Mouse (Mus musculus) CH12.LX (cell line): ENCODE results near the gene Pde4dip. TPM values are rescaled to one million over a fixed set of nuclear protein-coding genes. Genes with fewer than 3 reads are reported as not detected.
A peak's percentile ranks its signal among the peaks of the same experiment; 100 is the strongest.

Experiments used
- DNase-seq: peaks from one replicate; pipeline ENCODE4 v3.0.0-alpha.2; 2013; ENCODE audit errors: extremely low read depth
- H3K27ac ChIP-seq: 2 replicates; pipeline ENCODE4 v1.5.1; 2012; ENCODE audit warnings: low read depth, mild to moderate bottlenecking, control low read depth, moderate library complexity; ENCODE audit not compliant: insufficient read depth
- H3K27me3 ChIP-seq: replicated peaks from 2 replicates; pipeline ENCODE3; 2012; ENCODE audit warnings: inconsistent platforms
- H3K36me3 ChIP-seq, 2 experiments: replicated peaks in 1 of 2; 2 replicates each; pipeline versions ENCODE3 to v1.6.1; 2012; ENCODE audit warnings: inconsistent platforms in 1 of 2, low read length in 1 of 2, mild to moderate bottlenecking in 1 of 2, mixed read lengths in 1 of 2, moderate library complexity in 1 of 2; ENCODE audit not compliant: control insufficient read depth in 1 of 2, insufficient read depth in 1 of 2
- H3K4me1 ChIP-seq, 2 experiments: 2 replicates each; pipeline ENCODE4 v1.6.1; 2012; ENCODE audit warnings: inconsistent platforms in 1 of 2, moderate library complexity in 1 of 2; ENCODE audit not compliant: insufficient read depth in 2 of 2, control insufficient read depth in 1 of 2
- H3K4me2 ChIP-seq: 2 replicates; pipeline ENCODE4 v1.6.1; 2012; ENCODE audit warnings: low read depth, mild to moderate bottlenecking, control low read depth; ENCODE audit not compliant: poor library complexity, insufficient read depth, severe bottlenecking
- H3K4me3 ChIP-seq, 3 experiments: fragments of 150-350 bp in 1 of 3; sonication (generic) in 1 of 3; replicated peaks in 1 of 3; 2 replicates each; pipeline versions ENCODE3 to v1.5.1; 2011 to 2012; ENCODE audit warnings: low read depth in 2 of 3, low read length in 2 of 3, mild to moderate bottlenecking in 2 of 3, moderate library complexity in 2 of 3, control low read depth in 1 of 3, improper control_type of control experiment in 1 of 3, inconsistent platforms in 1 of 3, mixed read lengths in 1 of 3; ENCODE audit not compliant: poor library complexity in 1 of 3
- H3K79me2 ChIP-seq: replicated peaks from 2 replicates; pipeline ENCODE4 v1.6.1; 2012; ENCODE audit warnings: mild to moderate bottlenecking, moderate library complexity; ENCODE audit not compliant: control insufficient read depth, poor library complexity, insufficient read depth, severe bottlenecking; ENCODE audit errors: extremely low read depth
- H3K9ac ChIP-seq: 2 replicates; pipeline ENCODE4 v1.6.1; 2012; ENCODE audit warnings: low read depth, mild to moderate bottlenecking, control low read depth, moderate library complexity; ENCODE audit not compliant: insufficient read depth
- H3K9me3 ChIP-seq: replicated peaks from 2 replicates; pipeline ENCODE3; 2012; ENCODE audit warnings: low read length, inconsistent platforms, mixed read lengths
- BHLHE40 ChIP-seq: IDR thresholded peaks from 2 replicates; pipeline ENCODE4 v1.6.1; 2011; ENCODE audit warnings: mild to moderate bottlenecking, low read depth, low read length, improper control_type of control experiment
- ETS1 ChIP-seq: conservative IDR thresholded peaks from 2 replicates; pipeline ENCODE4 v1.6.1; 2012; ENCODE audit warnings: low read depth, mild to moderate bottlenecking, inconsistent platforms, low read length, improper control_type of control experiment, moderate library complexity
- GABPA ChIP-seq: IDR thresholded peaks from 2 replicates; pipeline ENCODE4 v1.6.1; 2012; ENCODE audit warnings: low read depth, low read length, improper control_type of control experiment, inconsistent platforms; ENCODE audit not compliant: insufficient replicate concordance
- HCFC1 ChIP-seq: IDR thresholded peaks from 2 replicates; pipeline ENCODE4 v1.6.1; 2012; ENCODE audit warnings: low read depth, mild to moderate bottlenecking, inconsistent platforms, low read length, improper control_type of control experiment
- JUN ChIP-seq: IDR thresholded peaks from 2 replicates; pipeline ENCODE4 v1.6.1; 2011; ENCODE audit warnings: low read depth, mild to moderate bottlenecking, low read length, improper control_type of control experiment, moderate library complexity; ENCODE audit not compliant: insufficient read depth
- MAFK ChIP-seq: IDR thresholded peaks from 2 replicates; pipeline ENCODE4 v1.6.1; 2011; ENCODE audit warnings: low read length, improper control_type of control experiment; ENCODE audit not compliant: insufficient replicate concordance
- MAZ ChIP-seq: IDR thresholded peaks from 2 replicates; pipeline ENCODE4 v1.6.1; 2012; ENCODE audit warnings: low read depth, mild to moderate bottlenecking, inconsistent platforms, low read length, improper control_type of control experiment, moderate library complexity
- MXI1 ChIP-seq: IDR thresholded peaks from 2 replicates; pipeline ENCODE4 v1.6.1; 2011; ENCODE audit warnings: mild to moderate bottlenecking, low read depth, low read length, improper control_type of control experiment
- MYC ChIP-seq: IDR thresholded peaks from 2 replicates; pipeline ENCODE4 v1.6.1; 2011; ENCODE audit warnings: low read depth, mild to moderate bottlenecking, improper control_type of control experiment, low read length
- NELFE ChIP-seq: IDR thresholded peaks from 2 replicates; pipeline ENCODE4 v1.6.1; 2011; ENCODE audit warnings: low read depth, low read length, improper control_type of control experiment
- POLR2AphosphoS2 ChIP-seq: IDR thresholded peaks from 2 replicates; pipeline ENCODE4 v1.6.1; 2011; ENCODE audit warnings: low read depth, low read length, improper control_type of control experiment
- SMC3 ChIP-seq: IDR thresholded peaks from 2 replicates; pipeline ENCODE4 v1.6.1; 2011; ENCODE audit warnings: low read depth, low read length, improper control_type of control experiment
- TBP ChIP-seq: conservative IDR thresholded peaks from 2 replicates; pipeline ENCODE4 v1.6.1; 2011; ENCODE audit warnings: low read depth, low read length, improper control_type of control experiment
- TCF12 ChIP-seq: IDR thresholded peaks from 2 replicates; pipeline ENCODE4 v1.6.1; 2014; ENCODE audit warnings: low read depth, mild to moderate bottlenecking, inconsistent platforms, low read length, improper control_type of control experiment
- UBTF ChIP-seq: IDR thresholded peaks from 2 replicates; pipeline ENCODE4 v1.6.1; 2012; ENCODE audit warnings: low read depth, mild to moderate bottlenecking, inconsistent platforms, low read length, improper control_type of control experiment, moderate library complexity
- USF1 ChIP-seq: IDR thresholded peaks from 2 replicates; pipeline ENCODE4 v1.6.1; 2014; ENCODE audit warnings: low read depth, mild to moderate bottlenecking, inconsistent platforms, low read length, improper control_type of control experiment
- ZNF384 ChIP-seq: IDR thresholded peaks from 2 replicates; pipeline ENCODE4 v1.6.1; 2012; ENCODE audit warnings: low read depth, low read length, improper control_type of control experiment, inconsistent platforms
- dilution Hi-C: fragments of 300-500 bp; cut with MboI; formaldehyde crosslinking; loops from 2 replicates; pipeline ENCODE4 v1.14.3; 2020; ENCODE audit warnings: low sequenced_read_pairs; ENCODE audit not compliant: extremely low pct_unique_long_range_greater_than_20kb, extremely low pct_ligation_motif_present
- in situ Hi-C: fragments of 300-500 bp; cut with MboI; formaldehyde crosslinking; loops from 3 replicates; pipeline ENCODE4 v1.14.3; 2019; ENCODE audit warnings: low sequenced_read_pairs, low pct_ligation_motif_present, low pct_unique_long_range_greater_than_20kb, mixed read lengths
- polyA plus RNA-seq: library from polyadenylated mRNA; unstranded; fragments of >175 nt; gene quantifications from 2 replicates; pipeline ENCODE4 v1.2.1, GENCODE M21; 2012; ENCODE audit warnings: low read depth; ENCODE audit not compliant: insufficient read length
- total RNA-seq, 2 experiments: library from RNA; depleted of rRNA; stranded (reverse); fragments of 300-350 nt in 1 of 2; fragments of >200 nt in 1 of 2; gene quantifications; 2 replicates each; pipeline ENCODE4 v1.2.3; 2012 to 2014

Gene Pde4dip
- total RNA-seq (2012; rRNA removed) (12.0 and 15.2 TPM in 2 replicates), total RNA-seq (2014; rRNA removed) (19.5 and 21.7 TPM in 2 replicates), polyA plus RNA-seq (12.2 and 12.4 TPM in 2 replicates)

DNA sequence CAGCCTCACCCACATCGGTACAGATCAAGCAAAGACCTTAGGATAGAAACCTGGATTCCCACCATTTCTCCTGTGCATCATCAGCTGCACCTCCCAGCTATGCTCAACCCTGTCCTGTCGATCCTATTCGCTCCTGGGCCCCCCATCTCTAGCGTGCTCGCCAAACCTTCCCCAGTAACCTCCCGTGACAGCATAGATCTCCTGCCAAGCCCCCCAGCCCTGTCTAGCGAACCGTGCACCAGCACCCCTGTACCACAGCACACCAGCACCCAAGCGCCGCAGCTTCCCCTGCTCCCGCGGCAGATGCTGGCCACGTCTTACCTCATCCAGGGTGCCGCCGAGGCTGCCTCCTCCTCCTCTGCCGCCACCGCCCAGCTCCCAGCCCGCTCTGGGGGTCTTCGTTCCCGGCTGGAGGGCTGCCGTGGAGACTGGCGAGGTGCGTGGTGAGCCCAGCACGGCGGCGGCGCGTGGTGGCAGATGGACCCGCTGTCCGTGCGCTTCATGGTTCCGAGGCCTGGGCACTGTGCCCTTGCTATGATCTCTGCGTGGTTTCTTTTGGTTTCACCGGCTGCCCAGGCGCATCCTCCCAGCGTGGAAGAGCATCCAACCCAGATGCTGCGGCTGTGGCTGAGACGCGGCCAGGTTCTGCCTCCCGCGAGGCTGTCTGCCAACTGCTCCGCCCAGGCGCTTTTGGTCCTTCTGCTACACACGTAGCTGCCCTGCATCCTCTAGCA is at the start of gene Pde4dip:
Gene Pde4dip (minus strand): TSS at position 540 of the 734 bp plus-strand sequence.
- H3K79me2 ChIP-seq, result no peaks in the 10 kb centered on the region
- no peaks in the 10 kb centered on the region for H3K27me3 ChIP-seq
- no peak within 1 kb of the TSS for H3K27ac ChIP-seq
- in situ Hi-C loops, result no loop called here
- H3K9ac ChIP-seq, result no peak within 1 kb of the TSS
- peaks cover 0 to 5% of the 10 kb centered on the region in 2 experiments; a peak in 2 of 4 replicates for H3K4me1 ChIP-seq
- peak within 1 kb of the TSS in 1 of 3 experiments; percentile 5 for H3K4me3 ChIP-seq
- no peaks in the 10 kb centered on the region for H3K9me3 ChIP-seq
- no peak for DNase-seq
- peak within 1 kb of the TSS; percentile 26 for H3K4me2 ChIP-seq
- no peak for TF ChIP-seq SMC3
- no peak for TF ChIP-seq HCFC1
- no peak for TF ChIP-seq GABPA
- TF ChIP-seq JUN, result no peak
- no peak for TF ChIP-seq BHLHE40
- TF ChIP-seq MYC, result no peak
- TF ChIP-seq MAZ, result no peak
- no peak for TF ChIP-seq NELFE
- no peak for TF ChIP-seq POLR2AphosphoS2
- no peak for TF ChIP-seq USF1
- no peak for TF ChIP-seq MXI1
- no peak for TF ChIP-seq TBP
- H3K36me3 ChIP-seq, result no peaks in the 10 kb centered on the region
- dilution Hi-C loops, result no loop called here

DNA sequence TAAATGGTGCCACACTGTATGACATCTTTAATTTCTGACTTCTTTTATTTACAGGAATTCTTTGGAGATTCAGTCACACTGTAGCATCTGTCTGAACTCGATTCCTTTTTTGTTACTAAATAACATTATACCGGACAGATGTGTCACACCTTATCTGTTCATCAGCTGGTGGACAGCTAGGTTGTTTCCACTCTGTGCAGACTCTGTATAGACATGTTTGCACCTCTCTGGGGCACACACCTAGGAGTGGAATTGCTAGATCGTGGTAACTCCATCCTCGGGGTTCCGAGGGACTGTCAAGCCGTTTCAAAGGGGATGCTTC is 49.4 kb upstream of the Pde4dip start:
- dilution Hi-C loops, result no loop called here
- Histone ChIP-seq H3K4me1 (peaks cover 3 to 36% of the 10 kb centered on the region in 2 experiments; a peak in 3 of 4 replicates), H3K27ac (no peak overlapping the region)

More for the DNA sequence above, 49.4 kb upstream of the Pde4dip start:
- Histone ChIP-seq H3K27me3 (peaks cover 8% of the 10 kb centered on the region), H3K4me3 (no peak overlapping the region), H3K9ac (no peak overlapping the region), H3K9me3 (peaks cover 5% of the 10 kb centered on the region), H3K79me2 (no peaks in the 10 kb centered on the region), H3K4me2 (no peak overlapping the region), H3K36me3 (no peaks in the 10 kb centered on the region)
- in situ Hi-C loops, result no loop called here
- no peak for DNase-seq
- no peak for TF ChIP-seq MYC
- TF ChIP-seq BHLHE40, result no peak
- TF ChIP-seq USF1, result no peak
- TF ChIP-seq MAFK, result no peak
- no peak for TF ChIP-seq ETS1
- TF ChIP-seq GABPA, result no peak
- TF ChIP-seq ZNF384, result no peak
- TF ChIP-seq TCF12, result no peak
- TF ChIP-seq UBTF, result no peak
